Mouse (Mus musculus) midbrain, embryonic 11.5 days (tissue): ENCODE results near the gene Tac1. TPM values are rescaled to one million over a fixed set of nuclear protein-coding genes. Genes with fewer than 3 reads are reported as not detected.
"Not testable (repeated sequence)": the region's sequence is repeated elsewhere in the genome, so short reads cannot be mapped to it uniquely, and the experiment has no call there.

Source experiments
- ATAC-seq: fragments of 200-750 bp; cut with Nextera tagmentation; 2 replicates; pipeline ENCODE4 v1.8.0; 2017; ENCODE audit warnings: moderate TSS enrichment, moderate library complexity; ENCODE audit not compliant: low FRiP score
- DNase-seq: peaks from one replicate; pipeline ENCODE4 v3.0.0; 2015; ENCODE audit warnings: low spot score; ENCODE audit errors: missing footprints
- H3K27ac ChIP-seq: fragments of 300-500 bp; sonication (generic); 2 replicates; pipeline ENCODE4 v1.5.1; 2014; ENCODE audit warnings: low read depth, low read length
- H3K27me3 ChIP-seq: fragments of 300-500 bp; sonication (generic); 2 replicates; pipeline ENCODE4 v1.6.1; 2014; ENCODE audit warnings: mild to moderate bottlenecking, low read length, moderate library complexity, mixed read lengths; ENCODE audit not compliant: control insufficient read depth, insufficient read depth
- H3K36me3 ChIP-seq: fragments of 300-500 bp; sonication (generic); 2 replicates; pipeline ENCODE4 v1.6.1; 2014; ENCODE audit warnings: mild to moderate bottlenecking, low read length, moderate library complexity, mixed read lengths; ENCODE audit not compliant: control insufficient read depth, insufficient read depth
- H3K4me1 ChIP-seq: fragments of 300-500 bp; sonication (generic); 2 replicates; pipeline ENCODE4 v1.6.1; 2014; ENCODE audit warnings: low read length; ENCODE audit not compliant: control insufficient read depth, insufficient read depth
- H3K4me2 ChIP-seq: fragments of 300-500 bp; sonication (generic); 2 replicates; pipeline ENCODE4 v1.6.1; 2014; ENCODE audit warnings: mild to moderate bottlenecking, moderate library complexity
- H3K4me3 ChIP-seq: fragments of 300-500 bp; sonication (generic); 2 replicates; pipeline ENCODE4 v1.5.1; 2014; ENCODE audit warnings: low read depth, low read length
- H3K9ac ChIP-seq: fragments of 300-500 bp; sonication (generic); 2 replicates; pipeline ENCODE4 v1.6.1; 2014; ENCODE audit warnings: low read length
- H3K9me3 ChIP-seq: fragments of 300-500 bp; sonication (generic); 2 replicates; pipeline ENCODE4 v1.6.1; 2016; ENCODE audit warnings: low read length; ENCODE audit not compliant: control insufficient read depth
- WGBS: fragments of 180-500 bp; shearing (Covaris S2); extraction: QIAGEN DNeasy Blood & Tissue Kit; methylation state at CpG from one replicate; pipeline ENCODE4 v1.1.7; 2014; 5-methylcytosine and 5-hydroxymethylcytosine counted together
- polyA plus RNA-seq: library from polyadenylated mRNA; unstranded; fragments of >200 nt; fragmentation: Nextera tagmentation; extraction: Ambion mirVana; gene quantifications from 2 replicates; pipeline ENCODE4 v1.2.1, GENCODE M21; 2014

Gene Tac1
- 14.9 and 16.8 TPM in 2 replicates for polyA plus RNA-seq

- peaks cover 26% of the 10 kb centered on the region for H3K27me3 ChIP-seq
- DNase-seq (no peak), ATAC-seq (peak; percentile 67)
- H3K36me3 ChIP-seq, result no peaks in the 10 kb centered on the region
- H3K4me2 ChIP-seq, result peak within 1 kb of the TSS; percentile 73
- H3K9me3 ChIP-seq, result no peaks in the 10 kb centered on the region
- no peak within 1 kb of the TSS for H3K27ac ChIP-seq
- peak within 1 kb of the TSS; percentile 34 for H3K4me3 ChIP-seq
- H3K9ac ChIP-seq, result peak within 1 kb of the TSS; percentile 47; the same call in 1 of the 2 replicates
- H3K4me1 ChIP-seq, result peaks cover 20% of the 10 kb centered on the region
- WGBS, result 1% methylated on average over 37 of the region's 37 CpGs
These were observed at the start of gene Tac1 for GRCm38 (mm10) chr6:7554829-7555391. TSS of gene Tac1 (plus strand) at chr6:7554879.

- not testable (repeated sequence) for H3K9ac ChIP-seq, H3K4me1 ChIP-seq, H3K27ac ChIP-seq, H3K36me3 ChIP-seq, DNase-seq, ATAC-seq, H3K27me3 ChIP-seq, H3K4me2 ChIP-seq, H3K4me3 ChIP-seq, H3K9me3 ChIP-seq
- WGBS, result 88% methylated on average over 2 of the region's 2 CpGs
These were observed 11.2 kb upstream of the Tac1 start for GRCm38 (mm10) chr6:7543511-7543910.

GRCm38 (mm10) chr6:7555688-7556476 lies 1.2 kb downstream of the Tac1 start:
- H3K4me2 ChIP-seq, result peak overlapping the region; percentile 73
- peak; percentile 95 for DNase-seq
- peak; percentile 56 for ATAC-seq
- peak overlapping the region; percentile 27; the same call in 1 of the 2 replicates for H3K9ac ChIP-seq
- H3K4me3 ChIP-seq, result peak overlapping the region; percentile 34
- H3K27me3 ChIP-seq, result peaks cover 26% of the 10 kb centered on the region
- H3K4me1 ChIP-seq, result peaks cover 20% of the 10 kb centered on the region
- no peak overlapping the region for H3K27ac ChIP-seq
- H3K36me3 ChIP-seq, result no peaks in the 10 kb centered on the region
- no peaks in the 10 kb centered on the region for H3K9me3 ChIP-seq
- whole genome bisulfite sequencing, result 1% methylated on average over 25 of the region's 25 CpGs

GRCm38 (mm10) chr6:7558164-7558563 lies 3.5 kb downstream of the Tac1 start:
- Histone ChIP-seq H3K9me3 (no peaks in the 10 kb centered on the region), H3K4me3 (no peak overlapping the region), H3K9ac (no peak overlapping the region), H3K4me2 (no peak overlapping the region), H3K27me3 (peaks cover 26% of the 10 kb centered on the region), H3K36me3 (no peaks in the 10 kb centered on the region), H3K4me1 (peaks cover 20% of the 10 kb centered on the region), H3K27ac (no peak overlapping the region)
- DNase-seq (no peak), ATAC-seq (peak; percentile 33; the same call in 1 of the 2 replicates)

GRCm38 (mm10) chr6:7562524-7562923 lies 7.8 kb downstream of the Tac1 start:
- Histone ChIP-seq H3K9me3 (no peaks in the 10 kb centered on the region), H3K4me2 (no peak overlapping the region), H3K9ac (no peak overlapping the region), H3K27ac (no peak overlapping the region), H3K4me1 (no peaks in the 10 kb centered on the region), H3K36me3 (no peaks in the 10 kb centered on the region), H3K27me3 (no peaks in the 10 kb centered on the region), H3K4me3 (no peak overlapping the region)
- DNase-seq, result no peak
- WGBS, result 67% methylated on average over 6 of the region's 6 CpGs
- no peak for ATAC-seq

GRCm38 (mm10) chr6:7564537-7564936 lies 9.9 kb downstream of the Tac1 start:
- no peak overlapping the region for H3K27ac ChIP-seq
- no peak overlapping the region for H3K4me2 ChIP-seq
- H3K4me3 ChIP-seq, result no peak overlapping the region
- no peaks in the 10 kb centered on the region for H3K4me1 ChIP-seq
- no peaks in the 10 kb centered on the region for H3K27me3 ChIP-seq
- no peaks in the 10 kb centered on the region for H3K36me3 ChIP-seq
- H3K9me3 ChIP-seq, result no peaks in the 10 kb centered on the region
- no peak for ATAC-seq
- no peak overlapping the region for H3K9ac ChIP-seq
- DNase-seq, result no peak
- WGBS, result 89% methylated on average over 3 of the region's 3 CpGs

GRCm38 (mm10) chr6:7571144-7571543 lies 16.5 kb downstream of the Tac1 start:
- Histone ChIP-seq H3K27ac (no peak overlapping the region), H3K27me3 (no peaks in the 10 kb centered on the region), H3K4me1 (no peaks in the 10 kb centered on the region), H3K9ac (no peak overlapping the region), H3K4me2 (no peak overlapping the region), H3K36me3 (no peaks in the 10 kb centered on the region), H3K4me3 (no peak overlapping the region), H3K9me3 (no peaks in the 10 kb centered on the region)
- 67% methylated on average over 1 of the region's 1 CpGs for WGBS
- ATAC-seq, result no peak
- DNase-seq, result no peak

- no peaks in the 10 kb centered on the region for H3K27me3 ChIP-seq
- 83% methylated on average over 1 of the region's 1 CpGs for WGBS
- no peaks in the 10 kb centered on the region for H3K36me3 ChIP-seq
- H3K9ac ChIP-seq, result no peak overlapping the region
- DNase-seq, result no peak
- H3K4me1 ChIP-seq, result no peaks in the 10 kb centered on the region
- H3K4me3 ChIP-seq, result no peak overlapping the region
- no peaks in the 10 kb centered on the region for H3K9me3 ChIP-seq
- ATAC-seq, result no peak
- no peak overlapping the region for H3K27ac ChIP-seq
- H3K4me2 ChIP-seq, result no peak overlapping the region
These were observed 23.4 kb downstream of the Tac1 start for GRCm38 (mm10) chr6:7578031-7578430.

- DNase-seq (no peak), ATAC-seq (no peak)
- no peak overlapping the region for H3K4me2 ChIP-seq
- WGBS, result 82% methylated on average over 2 of the region's 2 CpGs
- H3K27ac ChIP-seq, result no peak overlapping the region
- no peaks in the 10 kb centered on the region for H3K4me1 ChIP-seq
- H3K27me3 ChIP-seq, result no peaks in the 10 kb centered on the region
- no peaks in the 10 kb centered on the region for H3K36me3 ChIP-seq
- no peaks in the 10 kb centered on the region for H3K9me3 ChIP-seq
- H3K4me3 ChIP-seq, result no peak overlapping the region
- H3K9ac ChIP-seq, result no peak overlapping the region
These were observed 39.8 kb downstream of the Tac1 start for GRCm38 (mm10) chr6:7594445-7594844.
